Mouse (Mus musculus): Measurements from ENCODE around the gene Parp14. TPM values are rescaled to one million over a fixed set of nuclear protein-coding genes. Genes with fewer than 3 reads are reported as not detected.

Parp14 gene
- polyA plus RNA-seq, 1 experiment = 0.23 TPM

- peaks cover 4% of the 10 kb centered on the region for H3K27me3 ChIP-seq (ENCODE audit: control insufficient read depth, insufficient read depth, insufficient read length)
- no peaks in the 10 kb centered on the region for H3K36me3 ChIP-seq (ENCODE audit: control insufficient read depth, insufficient read depth)
- no peak overlapping the region for H3K4me2 ChIP-seq (ENCODE audit: low read depth)
- TF ChIP-seq TCF3 (IDR thresholded peaks at IDR 0.05; ENCODE audit: insufficient read length, low read depth) (no peak), REST (IDR thresholded peaks at IDR 0.05; ENCODE audit: insufficient read depth, insufficient read length) (no peak), POLR2AphosphoS2 (IDR thresholded peaks at IDR 0.05; ENCODE audit: insufficient read length, low read depth) (no peak), MYOD1 (IDR thresholded peaks at IDR 0.05; ENCODE audit: control insufficient read depth in 1 of 3, insufficient read length in 2 of 3, low read depth in 2 of 3) (no peak), CEBPB (IDR thresholded peaks at IDR 0.05; ENCODE audit: insufficient read depth, poor library complexity, severe bottlenecking) (no peak), E2F4 (IDR thresholded peaks at IDR 0.05; ENCODE audit: insufficient read depth) (no peak), POLR2A (IDR thresholded peaks at IDR 0.05; ENCODE audit: insufficient read length, low read depth) (no peak), MAX (IDR thresholded peaks at IDR 0.05; ENCODE audit: low read depth) (no peak), SRF (IDR thresholded peaks at IDR 0.05; ENCODE audit: control insufficient read depth, insufficient read length, low read depth) (no peak)
- no peaks in the 10 kb centered on the region for H3K79me2 ChIP-seq (ENCODE audit: control insufficient read depth, insufficient read depth)
- no peak overlapping the region for H3K4me3 ChIP-seq
- no peak overlapping the region for H3ac ChIP-seq (ENCODE audit: control insufficient read depth, insufficient read length)
Measured at GRCm38 (mm10) chr16:35847138-35847537, 24.2 kb downstream of the Parp14 start.

GRCm38 (mm10) chr16:35839680-35840079, 31.7 kb downstream of the Parp14 start:
- Histone ChIP-seq H3ac (ENCODE audit: control insufficient read depth, insufficient read length) (no peak overlapping the region), H3K36me3 (ENCODE audit: control insufficient read depth, insufficient read depth) (no peaks in the 10 kb centered on the region), H3K4me3 (no peak overlapping the region), H3K79me2 (ENCODE audit: control insufficient read depth, insufficient read depth) (no peaks in the 10 kb centered on the region), H3K4me2 (ENCODE audit: low read depth) (no peak overlapping the region), H3K27me3 (ENCODE audit: control insufficient read depth, insufficient read depth, insufficient read length) (peaks cover 4% of the 10 kb centered on the region)
- TF ChIP-seq POLR2AphosphoS2 (IDR thresholded peaks at IDR 0.05; ENCODE audit: insufficient read length, low read depth) (no peak), E2F4 (IDR thresholded peaks at IDR 0.05; ENCODE audit: insufficient read depth) (no peak), MAX (IDR thresholded peaks at IDR 0.05; ENCODE audit: low read depth) (no peak), TCF12 (IDR thresholded peaks at IDR 0.05; ENCODE audit: insufficient read depth, poor library complexity, severe bottlenecking) (no peak)

- no peak overlapping the region for H3K4me2 ChIP-seq (ENCODE audit: low read depth)
- H3K27me3 ChIP-seq (ENCODE audit: control insufficient read depth, insufficient read depth, insufficient read length) = no peaks in the 10 kb centered on the region
- H3K36me3 ChIP-seq (ENCODE audit: control insufficient read depth, insufficient read depth) = no peaks in the 10 kb centered on the region
- no peaks in the 10 kb centered on the region for H3K79me2 ChIP-seq (ENCODE audit: control insufficient read depth, insufficient read depth)
- H3ac ChIP-seq (ENCODE audit: control insufficient read depth, insufficient read length) = no peak overlapping the region
- no peak overlapping the region for H3K4me3 ChIP-seq
- no peak for TF ChIP-seq E2F4 (IDR thresholded peaks at IDR 0.05; ENCODE audit: insufficient read depth)
- TF ChIP-seq TCF12 (IDR thresholded peaks at IDR 0.05; ENCODE audit: insufficient read depth, poor library complexity, severe bottlenecking) = no peak
- no peak for TF ChIP-seq SRF (IDR thresholded peaks at IDR 0.05; ENCODE audit: control insufficient read depth, insufficient read length, low read depth)
- TF ChIP-seq POLR2AphosphoS2 (IDR thresholded peaks at IDR 0.05; ENCODE audit: insufficient read length, low read depth) = no peak
- no peak for TF ChIP-seq MYOD1 (IDR thresholded peaks at IDR 0.05; ENCODE audit: control insufficient read depth in 1 of 3, insufficient read length in 2 of 3, low read depth in 2 of 3)
- no peak for TF ChIP-seq POLR2A (IDR thresholded peaks at IDR 0.05; ENCODE audit: insufficient read length, low read depth)
- no peak for TF ChIP-seq MYOG (IDR thresholded peaks at IDR 0.05; ENCODE audit: control insufficient read depth in 1 of 3, insufficient read depth in 1 of 3, insufficient read length in 2 of 3, low read depth in 2 of 3)
Measured at GRCm38 (mm10) chr16:35834653-35835052, 36.7 kb downstream of the Parp14 start.

- Histone ChIP-seq H3K36me3 (ENCODE audit: control insufficient read depth, insufficient read depth) (no peaks in the 10 kb centered on the region), H3K79me2 (ENCODE audit: control insufficient read depth, insufficient read depth) (no peaks in the 10 kb centered on the region), H3ac (ENCODE audit: control insufficient read depth, insufficient read length) (no peak overlapping the region), H3K27me3 (ENCODE audit: control insufficient read depth, insufficient read depth, insufficient read length) (no peaks in the 10 kb centered on the region), H3K4me3 (no peak overlapping the region), H3K4me2 (ENCODE audit: low read depth) (no peak overlapping the region)
- TF ChIP-seq MYOD1 (IDR thresholded peaks at IDR 0.05; ENCODE audit: control insufficient read depth in 1 of 3, insufficient read length in 2 of 3, low read depth in 2 of 3) (no peak), CEBPB (IDR thresholded peaks at IDR 0.05; ENCODE audit: insufficient read depth, poor library complexity, severe bottlenecking) (no peak), TCF12 (IDR thresholded peaks at IDR 0.05; ENCODE audit: insufficient read depth, poor library complexity, severe bottlenecking) (no peak), USF1 (IDR thresholded peaks at IDR 0.05; ENCODE audit: low read depth) (no peak), TCF3 (IDR thresholded peaks at IDR 0.05; ENCODE audit: insufficient read length, low read depth) (no peak), E2F4 (IDR thresholded peaks at IDR 0.05; ENCODE audit: insufficient read depth) (no peak), MAX (IDR thresholded peaks at IDR 0.05; ENCODE audit: low read depth) (no peak), POLR2A (IDR thresholded peaks at IDR 0.05; ENCODE audit: insufficient read length, low read depth) (no peak), POLR2AphosphoS2 (IDR thresholded peaks at IDR 0.05; ENCODE audit: insufficient read length, low read depth) (no peak), MYOG (IDR thresholded peaks at IDR 0.05; ENCODE audit: control insufficient read depth in 1 of 3, insufficient read depth in 1 of 3, insufficient read length in 2 of 3, low read depth in 2 of 3) (no peak)
Measured at GRCm38 (mm10) chr16:35832926-35833325, 38.4 kb downstream of the Parp14 start.

- H3K27me3 ChIP-seq (ENCODE audit: control insufficient read depth, insufficient read depth, insufficient read length) = no peaks in the 10 kb centered on the region
- no peak overlapping the region for H3ac ChIP-seq (ENCODE audit: control insufficient read depth, insufficient read length)
- no peak for TF ChIP-seq MYOD1 (IDR thresholded peaks at IDR 0.05; ENCODE audit: control insufficient read depth in 1 of 3, insufficient read length in 2 of 3, low read depth in 2 of 3)
- no peak for TF ChIP-seq POLR2AphosphoS2 (IDR thresholded peaks at IDR 0.05; ENCODE audit: insufficient read length, low read depth)
- no peak for TF ChIP-seq TCF12 (IDR thresholded peaks at IDR 0.05; ENCODE audit: insufficient read depth, poor library complexity, severe bottlenecking)
- TF ChIP-seq TCF3 (IDR thresholded peaks at IDR 0.05; ENCODE audit: insufficient read length, low read depth) = no peak
- TF ChIP-seq MYOG (IDR thresholded peaks at IDR 0.05; ENCODE audit: control insufficient read depth in 1 of 3, insufficient read depth in 1 of 3, insufficient read length in 2 of 3, low read depth in 2 of 3) = no peak
- TF ChIP-seq E2F4 (IDR thresholded peaks at IDR 0.05; ENCODE audit: insufficient read depth) = no peak
- TF ChIP-seq POLR2A (IDR thresholded peaks at IDR 0.05; ENCODE audit: insufficient read length, low read depth) = no peak
- H3K4me2 ChIP-seq (ENCODE audit: low read depth) = no peak overlapping the region
- H3K36me3 ChIP-seq (ENCODE audit: control insufficient read depth, insufficient read depth) = peaks cover 3% of the 10 kb centered on the region
- H3K79me2 ChIP-seq (ENCODE audit: control insufficient read depth, insufficient read depth) = no peaks in the 10 kb centered on the region
- H3K4me3 ChIP-seq = no peak overlapping the region
Measured at GRCm38 (mm10) chr16:35829999-35830398, 41.3 kb downstream of the Parp14 start.

Data from myocyte (in vitro differentiated cells).